Mouse (Mus musculus) forebrain, embryonic 14.5 days (tissue): ENCODE data around the gene Nfia. TPM values are rescaled to one million over a fixed set of nuclear protein-coding genes. Genes with fewer than 3 reads are reported as not detected.
A peak's percentile ranks its signal among the peaks of the same experiment; 100 is the strongest.

Source experiments
- ATAC-seq: fragments of 200-750 bp; cut with Nextera tagmentation; 2 replicates; pipeline ENCODE4 v1.8.0; 2017; ENCODE audit warnings: mild to moderate bottlenecking, moderate library complexity
- DNase-seq: peaks from one replicate; pipeline ENCODE4 v3.0.0-alpha.2; 2015; ENCODE audit warnings: low spot score
- H3K27ac ChIP-seq: fragments of 300-500 bp; sonication (generic); 2 replicates; pipeline ENCODE4 v1.5.1; 2014; ENCODE audit warnings: low read depth, mild to moderate bottlenecking, control low read depth, low read length, moderate library complexity
- H3K27me3 ChIP-seq: fragments of 300-500 bp; sonication (generic); replicated peaks from 2 replicates; pipeline ENCODE4 v1.6.1; 2014; ENCODE audit warnings: low read length, control low read depth, mixed read lengths; ENCODE audit not compliant: control insufficient read depth, insufficient read depth
- H3K36me3 ChIP-seq: fragments of 300-500 bp; sonication (generic); 2 replicates; pipeline ENCODE4 v1.6.1; 2014; ENCODE audit warnings: low read length, control low read depth; ENCODE audit not compliant: control insufficient read depth, insufficient read depth
- H3K4me1 ChIP-seq: fragments of 300-500 bp; sonication (generic); 2 replicates; pipeline ENCODE4 v1.6.1; 2014; ENCODE audit warnings: antibody characterized with exemption, low read length, control low read depth; ENCODE audit not compliant: control insufficient read depth, insufficient read depth
- H3K4me2 ChIP-seq: fragments of 300-500 bp; sonication (generic); 2 replicates; pipeline ENCODE4 v1.6.1; 2014; ENCODE audit warnings: mild to moderate bottlenecking, control low read depth, low read length
- H3K4me3 ChIP-seq: fragments of 300-500 bp; sonication (generic); 2 replicates; pipeline ENCODE4 v1.5.1; 2014; ENCODE audit warnings: low read depth, low read length, control low read depth
- H3K9ac ChIP-seq: fragments of 300-500 bp; sonication (generic); 2 replicates; pipeline ENCODE4 v1.6.1; 2014; ENCODE audit warnings: mild to moderate bottlenecking, low read length, control low read depth, moderate library complexity
- H3K9me3 ChIP-seq: fragments of 300-500 bp; sonication (generic); replicated peaks from 2 replicates; pipeline ENCODE4 v1.6.1; 2016; ENCODE audit warnings: low read length, control low read depth, mixed read lengths; ENCODE audit not compliant: control insufficient read depth
- WGBS: fragments of 180-500 bp; shearing (Covaris S2); extraction: QIAGEN DNeasy Blood & Tissue Kit; methylation state at CpG from one replicate; pipeline ENCODE4 v1.1.7; 2014; 5-methylcytosine and 5-hydroxymethylcytosine counted together
- polyA plus RNA-seq: library from polyadenylated mRNA; unstranded; fragments of >200 nt; fragmentation: Nextera tagmentation; extraction: Ambion mirVana; gene quantifications from 2 replicates; pipeline ENCODE4 v1.2.1, GENCODE M21; 2014

Gene Nfia
- polyA plus RNA-seq, 1 experiment from 2014 or later = 71.5 TPM

GRCm38 (mm10) chr4:97991880-97992279, 219.3 kb downstream of the Nfia start:
- Histone ChIP-seq H3K36me3 (no peaks in the 10 kb centered on the region), H3K9me3 (no peaks in the 10 kb centered on the region), H3K27me3 (no peaks in the 10 kb centered on the region), H3K4me3 (no peak overlapping the region), H3K4me1 (peaks cover 3% of the 10 kb centered on the region; the same call in 1 of the 2 replicates), H3K4me2 (no peak overlapping the region), H3K27ac (no peak overlapping the region), H3K9ac (no peak overlapping the region)
- no peak for DNase-seq
- WGBS = 32% methylated on average over 3 of the region's 3 CpGs
- ATAC-seq = no peak

- Histone ChIP-seq H3K27me3 (no peaks in the 10 kb centered on the region), H3K27ac (no peak overlapping the region), H3K9ac (no peak overlapping the region), H3K4me3 (no peak overlapping the region), H3K4me1 (no peaks in the 10 kb centered on the region; the same call in 1 of the 2 replicates), H3K36me3 (peaks cover 1% of the 10 kb centered on the region; the same call in 1 of the 2 replicates), H3K4me2 (no peak overlapping the region), H3K9me3 (no peaks in the 10 kb centered on the region)
- no peak for DNase-seq
- no peak for ATAC-seq
- WGBS = 80% methylated on average over 8 of the region's 8 CpGs
Observed at GRCm38 (mm10) chr4:97995911-97996712, 223.6 kb downstream of the Nfia start.

- no peak overlapping the region for H3K27ac ChIP-seq
- no peak overlapping the region for H3K4me2 ChIP-seq
- no peaks in the 10 kb centered on the region for H3K9me3 ChIP-seq
- WGBS = 70% methylated on average over 11 of the region's 11 CpGs
- peaks cover 6% of the 10 kb centered on the region; the same call in 1 of the 2 replicates for H3K36me3 ChIP-seq
- DNase-seq = peak; percentile 60
- no peaks in the 10 kb centered on the region for H3K27me3 ChIP-seq
- H3K4me3 ChIP-seq = no peak overlapping the region
- H3K9ac ChIP-seq = no peak overlapping the region
- peak; percentile 46; the same call in 1 of the 2 replicates for ATAC-seq
- peaks cover 4% of the 10 kb centered on the region; the same call in 1 of the 2 replicates for H3K4me1 ChIP-seq
Observed at GRCm38 (mm10) chr4:97997151-97997817, 224.8 kb downstream of the Nfia start.

- Histone ChIP-seq H3K27ac (peak overlapping the region; percentile 53; the same call in 1 of the 2 replicates), H3K27me3 (no peaks in the 10 kb centered on the region), H3K36me3 (peaks cover 9% of the 10 kb centered on the region; the same call in 1 of the 2 replicates), H3K9ac (no peak overlapping the region), H3K9me3 (no peaks in the 10 kb centered on the region), H3K4me1 (peaks cover 25% of the 10 kb centered on the region), H3K4me3 (no peak overlapping the region), H3K4me2 (no peak overlapping the region)
- WGBS = 82% methylated on average over 5 of the region's 5 CpGs
- DNase-seq = no peak
- no peak for ATAC-seq
Observed at GRCm38 (mm10) chr4:98002206-98002605, 229.7 kb downstream of the Nfia start.

GRCm38 (mm10) chr4:98003323-98004107, 231.0 kb downstream of the Nfia start:
- ATAC-seq (peak; percentile 91), DNase-seq (peak; percentile 81)
- no peaks in the 10 kb centered on the region for H3K27me3 ChIP-seq
- peaks cover 27% of the 10 kb centered on the region for H3K4me1 ChIP-seq
- H3K4me2 ChIP-seq = peak overlapping the region; percentile 20; the same call in 1 of the 2 replicates
- H3K36me3 ChIP-seq = peaks cover 9% of the 10 kb centered on the region; the same call in 1 of the 2 replicates
- H3K27ac ChIP-seq = peak overlapping the region; percentile 86
- no peaks in the 10 kb centered on the region for H3K9me3 ChIP-seq
- H3K9ac ChIP-seq = peak overlapping the region; percentile 30; the same call in 1 of the 2 replicates
- H3K4me3 ChIP-seq = no peak overlapping the region
- 19% methylated on average over 12 of the region's 12 CpGs for WGBS

GRCm38 (mm10) chr4:98004108-98004625, 231.6 kb downstream of the Nfia start:
- WGBS = 2% methylated on average over 11 of the region's 11 CpGs
- H3K27ac ChIP-seq = peak overlapping the region; percentile 86
- no peaks in the 10 kb centered on the region for H3K27me3 ChIP-seq
- peak overlapping the region; percentile 20; the same call in 1 of the 2 replicates for H3K4me2 ChIP-seq
- peaks cover 9% of the 10 kb centered on the region; the same call in 1 of the 2 replicates for H3K36me3 ChIP-seq
- peak overlapping the region; percentile 30; the same call in 1 of the 2 replicates for H3K9ac ChIP-seq
- peak; percentile 84 for ATAC-seq
- H3K4me1 ChIP-seq = peaks cover 33% of the 10 kb centered on the region
- no peaks in the 10 kb centered on the region for H3K9me3 ChIP-seq
- no peak overlapping the region for H3K4me3 ChIP-seq
- DNase-seq = peak; percentile 85

- H3K9me3 ChIP-seq = no peaks in the 10 kb centered on the region
- ATAC-seq (no peak), DNase-seq (no peak)
- no peak overlapping the region for H3K4me3 ChIP-seq
- no peak overlapping the region for H3K9ac ChIP-seq
- peaks cover 9% of the 10 kb centered on the region; the same call in 1 of the 2 replicates for H3K36me3 ChIP-seq
- H3K27ac ChIP-seq = peak overlapping the region; percentile 86
- no peaks in the 10 kb centered on the region for H3K27me3 ChIP-seq
- WGBS = 47% methylated on average over 6 of the region's 6 CpGs
- peaks cover 40% of the 10 kb centered on the region for H3K4me1 ChIP-seq
- no peak overlapping the region for H3K4me2 ChIP-seq
Observed at GRCm38 (mm10) chr4:98004986-98005385, 232.5 kb downstream of the Nfia start.

GRCm38 (mm10) chr4:98008814-98009368, 236.4 kb downstream of the Nfia start:
- Histone ChIP-seq H3K4me1 (peaks cover 26% of the 10 kb centered on the region), H3K27me3 (no peaks in the 10 kb centered on the region), H3K4me3 (no peak overlapping the region), H3K27ac (peak overlapping the region; percentile 68; the same call in 1 of the 2 replicates), H3K4me2 (no peak overlapping the region), H3K9ac (peak overlapping the region; percentile 17; the same call in 1 of the 2 replicates), H3K36me3 (no peaks in the 10 kb centered on the region; the same call in 1 of the 2 replicates), H3K9me3 (no peaks in the 10 kb centered on the region)
- peak; percentile 8; the same call in 1 of the 2 replicates for ATAC-seq
- DNase-seq = peak; percentile 56
- WGBS = 23% methylated on average over 4 of the region's 4 CpGs
